Mouse (Mus musculus) E14TG2a.4 (cell line): ENCODE data around the gene Kcnn1.

ENCODE experiments used
- CTCF ChIP-seq: conservative IDR thresholded peaks from 2 replicates; pipeline ENCODE4 v1.5.1; 2014; ENCODE audit warnings: low read length
- NANOG ChIP-seq: IDR thresholded peaks from 2 replicates; pipeline ENCODE4 v1.6.1; 2014; ENCODE audit warnings: borderline replicate concordance, low read length, mixed read lengths

DNA sequence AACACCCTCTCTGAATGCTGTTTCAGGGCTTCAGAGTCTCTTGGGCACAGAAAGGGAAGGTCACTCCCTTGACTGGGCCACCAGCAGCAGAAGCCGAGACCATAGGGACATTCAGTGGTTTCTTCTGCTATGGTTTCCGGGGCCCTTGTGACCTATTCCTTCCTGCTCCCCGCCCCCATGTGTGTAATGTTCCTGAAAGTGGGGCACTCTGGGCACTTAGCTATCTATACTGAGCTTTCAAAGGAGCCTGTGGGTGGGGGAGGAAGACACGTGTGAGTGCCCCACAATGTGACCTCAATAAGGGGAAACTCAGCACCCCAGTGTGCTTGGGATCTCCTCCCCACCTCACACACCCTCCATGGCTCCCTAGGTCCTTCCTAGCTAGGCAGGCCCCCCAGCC is 56.5 kb downstream of the Kcnn1 start:
- no peak for TF ChIP-seq CTCF
- TF ChIP-seq NANOG, result no peak
